Mouse (Mus musculus): ENCODE results near the gene Pde7b.

Pde7b gene

GRCm38 (mm10) chr10:20722651-20723520 is 2.0 kb downstream of the Pde7b start:
- no peak for DNase-seq

GRCm38 (mm10) chr10:20719201-20719600 is 5.7 kb downstream of the Pde7b start:
- no peak for DNase-seq

GRCm38 (mm10) chr10:20700633-20701032 is 24.2 kb downstream of the Pde7b start:
- no peak for DNase-seq

- DNase-seq: no peak
Observed at GRCm38 (mm10) chr10:20699874-20700273, 25.0 kb downstream of the Pde7b start.

- no peak for DNase-seq
Observed at GRCm38 (mm10) chr10:20695637-20696036, 29.2 kb downstream of the Pde7b start.

GRCm38 (mm10) chr10:20690002-20690401 is 34.9 kb downstream of the Pde7b start:
- DNase-seq: no peak

- DNase-seq: peak; percentile 70
Observed at GRCm38 (mm10) chr10:20684151-20684550, 40.7 kb downstream of the Pde7b start.

- peak; percentile 43 for DNase-seq
Observed at GRCm38 (mm10) chr10:20680986-20681385, 43.9 kb downstream of the Pde7b start.

GRCm38 (mm10) chr10:20675321-20675720 is 49.6 kb downstream of the Pde7b start:
- peak; percentile 89 for DNase-seq

GRCm38 (mm10) chr10:20673798-20674197 is 51.1 kb downstream of the Pde7b start:
- DNase-seq: peak; percentile 96

GRCm38 (mm10) chr10:20672591-20672990 is 52.3 kb downstream of the Pde7b start:
- peak; percentile 77 for DNase-seq

- DNase-seq: peak; percentile 91
Observed at GRCm38 (mm10) chr10:20671621-20672020, 53.3 kb downstream of the Pde7b start.

GRCm38 (mm10) chr10:20670541-20670940 is 54.3 kb downstream of the Pde7b start:
- DNase-seq: peak; percentile 77

- peak; percentile 25 for DNase-seq
Observed at GRCm38 (mm10) chr10:20669467-20669866, 55.4 kb downstream of the Pde7b start.

- DNase-seq: peak; percentile 21
Observed at GRCm38 (mm10) chr10:20668577-20668976, 56.3 kb downstream of the Pde7b start.

- DNase-seq: no peak
Observed at GRCm38 (mm10) chr10:20666655-20667054, 58.2 kb downstream of the Pde7b start.

- peak; percentile 91 for DNase-seq
Observed at GRCm38 (mm10) chr10:20662951-20663350, 61.9 kb downstream of the Pde7b start.

GRCm38 (mm10) chr10:20661684-20662083 is 63.2 kb downstream of the Pde7b start:
- peak; percentile 78 for DNase-seq

GRCm38 (mm10) chr10:20659718-20660117 is 65.2 kb downstream of the Pde7b start:
- DNase-seq: peak; percentile 84

- DNase-seq: peak; percentile 94
Observed at GRCm38 (mm10) chr10:20659268-20659667, 65.6 kb downstream of the Pde7b start.

- DNase-seq: peak; percentile 14
Observed at GRCm38 (mm10) chr10:20658716-20659115, 66.2 kb downstream of the Pde7b start.

GRCm38 (mm10) chr10:20657316-20658081 is 67.4 kb downstream of the Pde7b start:
- DNase-seq: peak; percentile 89

GRCm38 (mm10) chr10:20654590-20654989 is 70.3 kb downstream of the Pde7b start:
- DNase-seq: no peak

GRCm38 (mm10) chr10:20654187-20654586 is 70.7 kb downstream of the Pde7b start:
- DNase-seq: no peak

All from heart, adult 11 months (tissue).